Mouse (Mus musculus) heart, postnatal 4 days (tissue): Measurements from ENCODE around the gene Tmem43. TPM values are rescaled to one million over a fixed set of nuclear protein-coding genes. Genes with fewer than 3 reads are reported as not detected.

Experiments
- DNase-seq: peaks from one replicate; pipeline ENCODE4 v3.0.0; 2021
- total RNA-seq, 2 experiments: library from RNA; stranded (reverse); gene quantifications; 2 replicates each; pipeline ENCODE4 v1.2.3; 2021

The Tmem43 gene
- total RNA-seq, 2 experiments from 2014 or later = 21.3 to 24.4 TPM

DNA sequence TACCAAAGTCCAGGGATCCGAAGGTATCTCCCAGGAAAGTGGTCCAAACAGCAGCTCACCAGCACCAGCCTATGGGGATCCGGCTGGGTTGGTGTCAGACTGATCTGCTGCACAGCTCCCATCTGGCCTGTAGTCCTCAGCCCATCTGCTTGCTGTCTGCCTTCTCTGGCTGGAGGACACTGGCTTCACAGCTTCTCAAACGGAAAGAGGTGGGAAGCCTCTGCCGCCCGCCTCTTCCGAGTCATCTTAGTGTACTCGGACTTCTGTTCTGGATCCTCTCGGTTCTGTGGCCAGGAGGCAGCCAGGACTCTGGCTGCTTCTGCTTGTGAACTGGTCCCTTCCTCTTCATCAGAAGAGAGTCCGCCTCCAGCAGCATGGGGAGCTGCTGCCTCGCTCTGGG is 16.4 kb downstream of the Tmem43 start:
- DNase-seq = no peak

DNA sequence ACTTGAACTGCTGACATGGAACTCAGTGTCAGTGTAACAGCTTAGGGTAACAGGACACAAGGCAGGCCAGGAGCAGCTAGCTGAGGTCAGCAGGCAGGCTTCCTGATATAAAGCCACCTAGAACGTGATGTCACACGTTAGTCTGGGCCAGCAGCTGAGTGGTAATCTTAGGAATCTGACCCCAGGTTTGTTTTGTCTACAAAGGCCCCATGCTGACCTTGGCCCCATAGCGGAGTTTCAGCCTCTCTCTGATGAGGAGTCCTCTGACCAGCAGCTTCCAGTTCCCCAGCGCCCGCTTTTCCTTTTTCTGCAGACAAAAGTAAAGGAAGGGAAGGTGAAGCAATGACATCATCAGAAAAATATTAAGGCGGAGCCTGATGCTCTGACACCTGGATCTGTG is 17.5 kb downstream of the Tmem43 start:
- no peak for DNase-seq

DNA sequence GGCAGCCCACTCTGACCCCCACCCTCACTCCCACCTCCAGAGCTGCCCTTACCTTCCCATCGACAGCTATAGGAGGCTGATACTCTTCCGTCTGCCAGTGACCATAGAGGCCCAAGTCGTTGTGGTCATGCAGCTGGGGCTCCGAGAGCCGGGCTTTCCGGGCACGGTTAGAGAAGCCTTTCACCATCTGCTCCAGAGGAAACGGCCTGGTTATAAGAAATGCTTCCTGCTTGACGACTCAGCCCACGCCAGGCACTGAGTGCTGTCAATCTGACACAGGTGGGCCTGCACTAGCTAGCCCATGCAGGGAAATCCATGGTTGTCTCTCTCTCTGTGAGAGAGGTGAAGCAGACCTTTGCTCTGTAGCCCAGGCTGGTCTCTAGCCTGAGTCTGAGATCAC is 19.6 kb downstream of the Tmem43 start:
- DNase-seq = no peak

DNA sequence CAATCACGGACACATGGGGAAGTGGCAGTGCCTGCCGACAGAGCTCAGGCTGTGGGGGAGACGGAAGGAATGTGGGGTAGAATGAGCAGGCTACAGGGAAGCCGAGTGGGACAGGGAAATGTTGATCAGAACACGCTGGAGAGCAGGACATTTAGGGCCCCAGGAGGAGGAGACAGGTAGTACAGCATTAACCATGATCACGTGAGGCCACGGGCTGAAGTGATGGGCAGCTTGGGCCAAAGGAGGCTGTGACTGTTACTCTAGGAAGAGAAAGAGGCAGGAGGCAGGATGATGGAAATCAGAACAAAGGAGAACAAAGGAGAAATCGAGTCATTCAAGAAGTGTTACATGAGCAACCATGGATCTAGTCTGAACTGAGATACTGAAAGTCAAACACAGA is 21.0 kb downstream of the Tmem43 start:
- DNase-seq = no peak

DNA sequence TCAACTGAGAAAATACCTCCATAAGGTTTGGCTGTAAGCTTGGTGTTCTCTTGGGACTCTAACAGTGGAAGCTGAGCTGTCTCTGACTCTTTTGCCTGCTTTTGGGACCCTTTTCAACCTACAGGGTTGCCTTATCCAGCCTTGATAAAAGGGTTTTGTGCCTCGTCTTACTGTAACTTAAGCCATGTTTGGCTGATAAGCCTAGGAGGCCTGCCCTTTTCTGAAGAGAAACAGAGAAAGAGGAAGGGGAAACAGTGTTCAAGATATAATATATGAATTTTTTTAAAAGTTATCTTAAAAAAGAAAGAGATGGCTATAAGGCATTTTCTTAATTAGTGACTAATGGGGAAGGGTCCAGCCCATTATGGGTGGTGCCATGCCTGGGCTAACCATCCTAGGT is 29.8 kb downstream of the Tmem43 start:
- DNase-seq = no peak

DNA sequence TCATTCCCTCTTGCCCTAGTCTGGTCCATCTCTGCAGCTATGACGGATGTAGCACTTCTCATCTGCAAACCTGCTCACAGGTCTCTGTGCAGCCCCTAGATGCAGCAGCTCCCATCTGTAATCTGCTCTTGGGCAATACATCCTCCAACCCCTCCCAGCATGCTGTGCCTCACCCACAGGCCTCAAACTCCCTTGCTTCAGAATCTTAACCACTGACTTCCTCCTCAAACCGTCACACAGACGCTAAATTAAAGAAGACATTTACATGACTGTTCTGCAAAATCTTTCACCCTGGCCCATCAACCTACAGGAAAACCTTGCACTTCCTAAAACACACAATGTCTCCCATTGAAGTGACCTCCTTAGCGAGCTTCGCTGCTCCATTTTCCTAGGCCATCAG is 32.5 kb downstream of the Tmem43 start:
- no peak for DNase-seq

DNA sequence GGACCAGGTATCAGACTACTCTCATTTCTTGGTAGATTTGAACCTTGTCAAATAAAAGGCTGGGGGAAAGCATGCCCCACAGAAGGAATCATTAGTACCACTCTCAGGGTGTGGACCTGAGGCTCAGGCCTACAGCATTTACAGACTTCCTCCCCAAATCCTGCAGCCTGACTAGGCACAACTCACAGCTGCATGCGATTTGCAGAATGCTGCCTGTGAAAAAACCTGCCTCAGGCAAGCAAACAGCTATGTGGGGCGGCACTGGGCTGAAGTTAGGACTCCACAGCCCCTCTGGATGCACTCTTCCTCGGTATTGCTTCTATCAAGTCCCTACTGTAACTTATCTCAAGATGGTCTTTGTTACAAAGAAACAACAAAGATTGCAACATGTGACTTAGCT is 34.5 kb downstream of the Tmem43 start:
- DNase-seq = no peak

DNA sequence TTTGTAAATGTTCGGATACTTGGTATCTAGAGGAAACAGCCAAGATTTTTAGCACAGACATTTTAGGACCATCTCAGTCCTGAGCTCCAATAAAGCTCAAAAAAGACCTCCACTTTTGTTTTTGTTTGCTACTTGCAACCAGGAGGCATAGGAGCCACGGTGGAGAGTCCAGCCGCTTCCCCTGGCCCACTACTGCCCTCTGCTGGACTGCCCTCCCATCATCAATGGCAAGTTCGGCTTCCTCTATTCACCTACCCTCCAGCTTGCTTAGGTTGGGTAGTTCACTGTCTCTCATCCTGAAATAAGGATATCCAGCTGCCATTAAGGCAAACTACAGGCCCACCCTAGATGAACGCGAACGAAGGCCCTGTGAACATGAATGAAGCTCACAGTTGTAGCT is 35.8 kb downstream of the Tmem43 start:
- DNase-seq = peak; percentile 86

DNA sequence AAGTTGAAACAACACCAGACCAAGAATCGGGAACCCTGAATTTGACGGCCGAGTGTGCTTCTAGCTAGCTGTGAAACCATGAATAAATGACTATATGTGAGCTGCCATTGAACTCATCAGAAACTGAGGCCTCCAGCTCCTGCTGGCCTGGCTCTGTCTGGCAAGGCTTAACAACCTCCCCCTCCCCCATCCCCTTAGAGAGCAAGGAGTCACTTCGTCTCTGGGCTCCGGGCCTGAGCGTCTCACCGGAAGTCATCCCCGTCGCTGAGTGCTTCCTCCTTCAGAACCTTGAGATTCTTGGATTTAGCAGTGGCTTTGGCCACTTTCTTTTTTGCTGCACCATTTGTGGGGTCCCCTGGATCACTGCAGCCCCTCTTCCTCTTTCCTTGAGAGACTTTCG is 36.7 kb downstream of the Tmem43 start:
- no peak for DNase-seq

DNA sequence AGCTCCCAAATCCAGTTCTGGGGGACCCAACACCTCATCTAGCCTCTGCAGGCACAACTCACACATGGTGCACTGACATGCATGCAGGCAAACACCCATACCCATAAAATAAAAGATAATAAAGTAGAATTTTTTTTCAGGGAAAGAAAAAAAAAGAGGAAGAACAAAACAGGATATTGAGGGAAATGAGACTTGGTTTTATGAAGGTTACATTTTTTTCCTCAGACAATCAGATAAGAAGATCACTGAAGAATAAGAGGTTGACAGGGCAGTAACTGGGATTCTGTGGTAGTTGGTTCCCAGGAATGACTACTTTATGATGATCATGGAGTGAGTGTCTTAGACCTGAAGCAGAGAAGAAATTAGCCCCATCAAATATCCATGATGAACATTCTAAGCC is 40.6 kb downstream of the Tmem43 start:
- no peak for DNase-seq

DNA sequence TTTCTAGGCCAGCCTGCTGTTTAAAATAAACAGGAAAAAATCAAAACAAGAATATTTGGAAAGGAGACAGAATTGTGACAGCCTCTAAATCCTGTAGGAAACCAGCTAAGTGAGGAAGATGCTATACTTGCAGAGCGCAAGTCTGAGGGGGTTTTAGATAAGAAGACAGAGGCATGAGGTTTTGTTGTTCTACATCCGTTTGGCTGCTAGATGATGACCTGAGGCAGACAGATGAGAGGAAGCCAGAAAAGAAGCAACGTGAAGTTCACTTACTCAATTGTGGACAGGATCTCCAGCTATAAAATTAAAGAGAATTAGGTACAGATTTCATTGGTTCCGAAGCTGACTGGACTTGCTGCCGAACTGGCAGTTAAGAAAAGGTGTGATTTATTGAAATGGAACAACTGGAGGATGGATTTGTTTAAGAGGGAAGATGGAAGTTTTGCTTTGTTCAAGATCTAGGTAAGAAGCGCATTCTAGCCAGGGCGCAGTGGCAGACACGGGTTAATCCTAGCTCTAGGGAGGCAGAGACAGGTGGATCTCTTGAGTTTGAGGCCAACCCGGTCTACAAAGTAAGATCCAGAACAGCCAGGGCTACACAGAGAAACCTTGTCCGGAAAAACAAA is 41.3 kb downstream of the Tmem43 start:
- no peak for DNase-seq

DNA sequence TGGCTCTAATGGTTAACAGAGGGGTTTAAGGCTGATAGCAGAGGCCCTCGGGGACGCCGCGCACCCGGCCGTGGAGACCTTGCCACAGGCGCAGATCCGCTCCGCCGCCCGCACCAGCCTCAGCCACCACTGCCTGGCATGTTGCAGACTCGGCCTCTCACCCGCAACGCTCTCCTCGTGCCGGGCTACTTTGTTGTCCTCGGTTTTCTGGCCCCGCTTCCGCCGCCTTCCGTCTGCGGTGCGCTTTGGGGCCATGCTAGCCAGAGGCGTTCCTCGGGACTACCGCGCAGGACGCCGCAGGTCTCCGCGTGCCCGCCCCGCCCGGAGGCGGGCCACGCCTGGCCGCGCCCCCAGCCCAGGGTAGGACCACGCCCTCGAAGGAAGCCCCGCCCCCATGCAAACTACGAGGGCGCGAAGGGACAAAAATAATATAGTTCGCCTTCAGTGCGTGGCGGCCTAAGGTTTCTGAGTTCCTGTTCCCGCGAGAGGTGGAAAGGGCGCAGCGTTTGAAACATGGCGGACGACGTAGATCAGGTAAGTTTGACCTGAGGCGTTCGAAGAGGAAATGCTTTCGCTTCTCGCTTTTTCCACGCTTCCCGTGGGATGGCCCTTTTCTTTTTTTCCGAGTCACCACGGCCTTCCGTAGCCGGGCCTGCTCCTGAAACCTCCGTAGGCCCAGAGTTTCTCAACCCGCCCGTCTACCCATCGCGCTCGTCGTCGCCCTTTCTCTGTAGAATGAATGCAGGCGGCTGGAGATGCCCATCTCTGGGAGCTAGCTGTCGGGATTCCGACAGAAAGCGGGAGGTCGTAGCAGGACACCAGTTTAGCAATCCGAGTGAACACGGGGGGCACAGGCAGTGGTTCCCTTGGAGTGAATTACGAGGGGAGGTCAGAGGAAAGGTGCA is 42.3 kb downstream of the Tmem43 start, which contains the start of the genes Xpc and Lsm3:
Gene Xpc (minus strand): TSS at position 344 of the 905 bp plus-strand sequence.
Gene Lsm3 (plus strand): TSS at position 384 of the 905 bp plus-strand sequence.
- peak; percentile 99 for DNase-seq

DNA sequence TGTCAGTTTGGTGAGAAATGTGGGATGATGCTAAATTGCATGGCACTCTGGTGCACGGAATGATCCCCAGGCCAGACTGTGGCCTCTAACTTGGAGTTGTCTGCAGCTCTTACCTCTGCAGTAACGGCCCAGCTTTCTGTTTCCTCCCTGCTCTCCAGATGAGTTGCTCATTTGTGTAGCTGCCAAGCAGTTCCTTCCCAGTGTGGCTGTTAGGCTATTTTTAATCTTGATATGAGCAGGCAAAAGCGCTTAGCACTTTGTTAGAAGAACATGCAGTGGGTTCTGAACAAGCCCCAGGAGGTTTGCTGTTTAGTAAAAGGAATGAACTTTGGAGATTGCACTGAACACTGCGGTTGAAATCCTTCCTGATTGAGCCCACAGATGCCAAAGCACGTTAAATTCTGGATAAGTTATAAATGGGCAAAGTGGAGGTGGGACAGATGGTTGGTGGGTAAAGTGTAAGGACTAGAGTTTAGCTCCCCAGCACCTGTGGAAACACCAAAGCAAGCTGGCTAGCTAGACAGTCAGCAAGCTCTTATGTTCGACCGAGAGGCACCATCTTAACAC is 45.0 kb downstream of the Tmem43 start:
- no peak for DNase-seq

DNA sequence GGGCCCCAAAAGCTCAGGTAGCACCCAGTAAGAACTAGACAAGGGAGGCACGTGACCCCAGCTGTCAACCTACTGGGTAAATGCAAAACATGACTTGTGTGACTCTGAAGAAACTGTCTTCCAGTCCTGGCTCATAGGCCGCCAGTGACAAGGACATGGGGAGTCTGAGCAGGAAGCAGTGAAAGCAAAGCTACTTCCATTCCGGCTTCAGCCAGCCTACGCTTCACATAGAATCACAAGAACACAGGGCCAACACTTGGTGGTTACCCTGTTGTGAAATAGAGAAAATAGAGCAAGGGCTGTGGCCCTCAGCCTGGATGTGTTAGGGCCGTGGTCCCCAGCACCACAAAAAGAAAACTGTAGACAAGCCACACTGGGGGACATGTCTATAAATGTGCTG is 49.3 kb downstream of the Tmem43 start:
- no peak for DNase-seq

DNA sequence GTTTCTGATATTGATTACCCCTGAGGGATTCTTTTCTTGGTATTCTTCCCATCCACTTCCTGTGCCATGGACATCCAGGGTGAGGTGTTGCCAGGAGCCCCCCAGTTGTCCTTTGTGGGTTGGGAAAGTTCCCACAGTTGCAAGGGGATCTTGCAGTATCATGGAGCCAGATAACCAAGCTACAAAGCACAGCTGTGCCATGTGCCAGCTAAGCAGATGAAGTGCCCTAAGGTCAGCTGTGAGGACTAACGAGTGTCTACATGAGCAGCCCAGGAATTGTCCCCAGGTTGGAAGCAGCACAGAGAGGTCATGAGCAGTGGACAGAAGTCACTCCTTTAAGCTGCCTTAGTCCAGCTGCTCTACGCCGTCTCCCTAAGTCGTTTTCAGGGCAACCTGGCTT is 52.0 kb downstream of the Tmem43 start:
- DNase-seq = no peak

DNA sequence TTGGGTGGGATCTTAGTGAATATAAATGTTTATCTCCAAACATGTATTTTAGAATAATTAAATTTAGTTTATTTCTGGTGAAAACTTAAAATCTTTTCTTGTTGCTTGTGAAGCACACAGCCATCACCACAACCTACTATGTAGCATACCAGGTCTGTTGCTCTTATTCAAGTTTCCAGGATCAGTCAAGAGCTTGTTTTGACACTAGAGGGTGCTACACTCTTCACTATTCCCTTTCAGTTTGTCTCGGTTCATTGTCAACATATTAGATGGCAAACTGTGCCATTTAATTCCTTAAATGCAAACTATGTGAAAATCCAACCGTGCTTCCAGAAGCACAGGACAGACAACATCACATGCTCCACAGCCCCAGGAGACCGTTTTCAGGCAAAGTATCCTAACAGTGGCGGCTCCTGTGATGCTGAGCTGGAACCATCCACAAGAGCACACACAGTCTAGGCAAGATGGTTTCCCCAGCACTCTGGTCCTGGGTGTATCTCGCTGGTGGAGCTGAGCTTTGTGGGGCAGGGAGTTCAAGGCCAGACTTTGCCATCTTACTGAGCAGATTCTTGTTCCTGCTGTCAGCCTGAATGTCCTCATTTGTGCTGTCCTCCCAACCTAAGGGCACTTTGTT is 53.8 kb downstream of the Tmem43 start:
- no peak for DNase-seq

DNA sequence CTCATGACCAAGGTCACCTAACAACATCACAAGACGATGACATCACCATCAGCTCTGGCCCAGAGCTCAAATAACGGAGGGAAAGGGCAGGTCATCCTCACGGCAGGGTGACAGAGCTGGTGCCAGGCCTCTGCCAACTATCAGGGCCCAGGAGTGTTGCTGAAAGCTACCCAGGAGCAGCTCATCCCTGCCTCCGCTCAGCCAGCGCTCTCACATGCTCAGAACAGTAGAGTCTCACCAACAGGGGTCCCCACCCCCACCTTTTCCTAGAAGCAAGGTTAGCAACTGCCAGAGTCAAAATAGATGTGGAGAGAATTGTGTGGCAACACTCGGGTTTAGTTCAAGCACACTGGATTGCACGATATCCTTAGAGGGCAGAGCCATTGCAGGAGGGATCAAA is 54.8 kb downstream of the Tmem43 start:
- peak; percentile 71 for DNase-seq

DNA sequence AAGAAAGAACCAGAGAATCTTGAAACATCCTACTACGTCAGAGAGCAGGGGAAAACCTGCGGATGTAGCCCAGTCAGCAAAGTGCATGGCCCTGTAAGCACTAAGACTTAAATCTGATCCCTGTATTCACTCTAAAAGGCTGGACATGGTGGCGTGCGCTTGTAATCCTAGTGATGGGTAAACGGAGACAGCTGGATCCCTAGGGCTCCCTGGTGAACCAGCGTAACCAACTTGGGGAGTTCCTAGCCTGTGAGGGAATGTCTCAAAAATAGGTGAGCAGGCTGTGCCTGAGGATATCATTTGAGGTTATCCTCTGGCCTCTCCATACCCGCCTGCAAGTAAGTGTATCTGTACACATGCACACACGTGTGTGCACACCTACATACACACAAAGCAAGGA is 57.2 kb downstream of the Tmem43 start:
- DNase-seq = no peak

DNA sequence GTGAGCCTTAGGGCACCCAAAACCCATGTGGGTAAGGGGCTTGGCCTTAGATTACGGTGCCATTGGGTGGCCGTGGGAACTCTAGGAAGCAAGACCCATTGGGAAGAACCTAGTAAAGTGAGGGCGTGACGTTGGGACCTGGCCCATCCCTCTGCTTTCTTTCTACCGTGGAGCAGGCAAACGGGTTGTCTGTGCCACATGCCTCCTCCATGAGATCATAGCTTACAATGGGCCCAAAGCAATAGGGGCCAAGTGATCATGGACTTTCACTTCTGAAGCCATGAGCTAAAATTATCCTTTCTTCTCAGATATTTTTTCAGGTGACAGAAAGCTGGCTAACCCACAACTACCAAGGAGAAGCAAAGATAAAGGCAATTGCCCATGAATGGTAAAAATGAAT is 57.8 kb downstream of the Tmem43 start:
- peak; percentile 40 for DNase-seq

DNA sequence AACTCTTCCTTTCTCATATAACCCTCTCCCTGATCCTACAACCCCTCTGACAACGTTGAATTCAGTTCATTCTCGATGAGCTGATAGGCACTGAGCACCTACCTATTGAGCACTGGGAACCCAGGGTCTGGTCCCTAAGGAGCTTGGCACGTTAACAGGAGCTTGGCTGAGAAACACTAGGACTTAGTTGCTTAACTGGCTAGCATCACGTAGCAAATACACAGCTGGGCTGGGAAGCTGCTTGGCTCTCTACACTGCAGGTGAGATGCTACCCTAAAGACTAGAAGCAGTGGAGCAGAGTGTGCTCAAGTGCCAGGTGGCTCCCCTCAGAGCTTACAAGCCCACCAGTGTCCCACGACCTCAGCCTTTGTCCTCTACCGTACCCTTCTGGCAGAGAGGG is 59.2 kb downstream of the Tmem43 start:
- DNase-seq = no peak

DNA sequence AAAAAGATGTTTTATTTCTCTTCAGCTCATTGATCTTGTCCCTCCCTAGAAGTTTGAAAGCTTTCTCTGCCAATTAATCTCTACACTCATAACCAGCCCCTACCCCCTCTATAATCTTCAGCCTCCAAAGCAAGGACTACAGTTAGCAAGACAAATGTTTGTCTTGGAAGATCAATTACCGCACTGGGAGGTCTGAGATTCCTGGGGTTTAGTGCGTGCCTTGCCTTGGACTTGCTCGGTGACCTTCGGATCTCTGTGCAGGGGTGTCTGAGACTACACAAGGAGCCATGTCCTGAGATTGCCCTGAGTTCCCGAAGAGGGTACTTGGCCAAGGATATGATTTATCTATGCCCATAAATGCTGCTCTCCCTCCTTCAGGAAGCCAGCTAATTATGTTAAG is 59.9 kb downstream of the Tmem43 start:
- no peak for DNase-seq

DNA sequence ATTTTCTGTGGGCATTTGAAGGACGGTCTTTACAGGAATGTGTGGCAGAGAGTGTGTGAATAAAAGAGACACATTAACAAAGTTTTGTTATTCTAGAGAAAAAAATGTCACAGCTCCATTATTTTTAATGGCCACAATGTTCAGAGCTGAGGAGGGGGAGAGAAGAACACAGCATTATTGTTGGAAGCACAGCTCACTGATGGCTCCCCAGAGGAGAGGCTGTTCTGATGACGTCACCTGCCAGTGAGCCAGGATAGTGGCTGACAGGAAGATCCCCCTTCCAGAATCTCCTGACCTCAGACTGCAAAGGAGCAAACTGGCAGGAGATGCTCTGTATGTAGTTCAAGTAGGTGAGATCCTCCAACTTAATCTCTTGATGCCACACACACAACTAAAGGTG is 60.3 kb downstream of the Tmem43 start:
- DNase-seq = no peak

DNA sequence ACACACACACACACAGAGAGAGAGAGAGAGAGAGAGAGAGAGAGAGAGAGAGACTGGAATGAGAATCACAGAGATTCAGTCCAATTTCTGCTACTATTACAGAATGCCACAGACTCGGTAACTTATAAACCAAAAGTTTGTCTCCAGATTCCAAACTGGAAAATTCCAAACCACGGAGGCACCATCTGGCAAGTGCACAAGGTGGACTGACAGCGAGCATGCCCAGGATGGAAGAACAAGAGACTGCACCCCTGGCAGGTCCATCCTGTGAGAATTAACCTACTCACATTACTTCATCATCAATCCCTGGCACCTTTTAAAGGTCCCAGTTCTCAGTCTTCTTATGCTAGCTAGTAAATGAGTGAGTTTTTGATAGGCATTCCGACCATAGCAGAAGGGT is 60.8 kb downstream of the Tmem43 start:
- DNase-seq = no peak
